Mouse (Mus musculus): ENCODE measurements at regions not wholly inside any gene's neighbourhood (a gene's known extent, or its start where the extent isn't known, plus 50 kb on each side); places are given as distances from the start of the nearest gene placed in this dataset.

- in situ Hi-C loops (cut with MseI, MboI): no loop called here
Measured at GRCm38 (mm10) chr10:98434974-98435373, 479.2 kb upstream of the Atp2b1 start.

GRCm38 (mm10) chr10:98461538-98461937 lies 452.7 kb upstream of the Atp2b1 start:
- in situ Hi-C loops (cut with MseI, MboI): no loop called here

- in situ Hi-C loops (cut with MseI, MboI): no loop called here
Measured at GRCm38 (mm10) chr10:98474581-98474980, 439.6 kb upstream of the Atp2b1 start.

- in situ Hi-C loops (cut with MseI, MboI): loop anchor here in 1 of 2 experiments (25.0 kb wide), 1 partner anchor 601 kb away; no protein-coding TSS in a partner anchor
Measured at GRCm38 (mm10) chr10:98485751-98486681, 428.2 kb upstream of the Atp2b1 start.

- in situ Hi-C loops (cut with MseI, MboI): loop anchor here (10.0 to 25.0 kb wide), 2 partner anchors 590 to 593 kb away; no protein-coding TSS in a partner anchor
Measured at GRCm38 (mm10) chr10:98494354-98494753, 419.9 kb upstream of the Atp2b1 start.

- in situ Hi-C loops (cut with MseI, MboI): loop anchor here (10.0 to 25.0 kb wide), 2 partner anchors 589 to 591 kb away; no protein-coding TSS in a partner anchor
Measured at GRCm38 (mm10) chr10:98496254-98496653, 418.0 kb upstream of the Atp2b1 start.

- in situ Hi-C loops (cut with MseI, MboI): no loop called here
Measured at GRCm38 (mm10) chr10:98500315-98500714, 413.9 kb upstream of the Atp2b1 start.

- in situ Hi-C loops (cut with MseI, MboI): no loop called here
Measured at GRCm38 (mm10) chr10:98501566-98501965, 412.6 kb upstream of the Atp2b1 start.

GRCm38 (mm10) chr10:98504524-98504923 lies 409.7 kb upstream of the Atp2b1 start:
- in situ Hi-C loops (cut with MseI, MboI): no loop called here

- in situ Hi-C loops (cut with MseI, MboI): no loop called here
Measured at GRCm38 (mm10) chr10:98508515-98509143, 405.6 kb upstream of the Atp2b1 start.

GRCm38 (mm10) chr10:98514836-98515235 lies 399.4 kb upstream of the Atp2b1 start:
- in situ Hi-C loops (cut with MseI, MboI): no loop called here

- in situ Hi-C loops (cut with MseI, MboI): no loop called here
Measured at GRCm38 (mm10) chr10:98517609-98518008, 396.6 kb upstream of the Atp2b1 start.

- in situ Hi-C loops (cut with MseI, MboI): no loop called here
Measured at GRCm38 (mm10) chr10:98529565-98529964, 384.6 kb upstream of the Atp2b1 start.

- in situ Hi-C loops (cut with MseI, MboI): no loop called here
Measured at GRCm38 (mm10) chr10:98531425-98531824, 382.8 kb upstream of the Atp2b1 start.

- in situ Hi-C loops (cut with MseI, MboI): no loop called here
Measured at GRCm38 (mm10) chr10:98538706-98539105, 375.5 kb upstream of the Atp2b1 start.

- in situ Hi-C loops (cut with MseI, MboI): no loop called here
Measured at GRCm38 (mm10) chr10:98541062-98541461, 373.1 kb upstream of the Atp2b1 start.

GRCm38 (mm10) chr10:98542072-98542471 lies 372.1 kb upstream of the Atp2b1 start:
- in situ Hi-C loops (cut with MseI, MboI): no loop called here

GRCm38 (mm10) chr10:98543253-98543997 lies 370.8 kb upstream of the Atp2b1 start:
- in situ Hi-C loops (cut with MseI, MboI): no loop called here

- in situ Hi-C loops (cut with MseI, MboI): no loop called here
Measured at GRCm38 (mm10) chr10:98543998-98544349, 370.2 kb upstream of the Atp2b1 start.

- in situ Hi-C loops (cut with MseI, MboI): no loop called here
Measured at GRCm38 (mm10) chr10:98554575-98554974, 359.6 kb upstream of the Atp2b1 start.

- in situ Hi-C loops (cut with MseI, MboI): no loop called here
Measured at GRCm38 (mm10) chr10:98557470-98558060, 356.6 kb upstream of the Atp2b1 start.

- in situ Hi-C loops (cut with MseI, MboI): no loop called here
Measured at GRCm38 (mm10) chr10:98558560-98558959, 355.6 kb upstream of the Atp2b1 start.

All from mouse trophoblast stem cell (cell line).